Mouse (Mus musculus) forebrain, embryonic 13.5 days (tissue): ENCODE data around the gene Gm7233. TPM values are rescaled to one million over a fixed set of nuclear protein-coding genes. Genes with fewer than 3 reads are reported as not detected.
"Not testable (repeated sequence)": the region's sequence is repeated elsewhere in the genome, so short reads cannot be mapped to it uniquely, and the experiment has no call there.

Experiments
- ATAC-seq: fragments of 200-750 bp; cut with Nextera tagmentation; 2 replicates; pipeline ENCODE4 v1.8.0; 2017
- H3K27ac ChIP-seq: fragments of 300-500 bp; sonication (generic); 2 replicates; pipeline ENCODE4 v1.5.1; 2015; ENCODE audit warnings: inconsistent platforms, mild to moderate bottlenecking, moderate library complexity
- H3K27me3 ChIP-seq: fragments of 300-500 bp; sonication (generic); 2 replicates; pipeline ENCODE4 v1.6.1; 2015; ENCODE audit warnings: mild to moderate bottlenecking, inconsistent platforms
- H3K36me3 ChIP-seq: fragments of 300-500 bp; sonication (generic); 2 replicates; pipeline ENCODE4 v1.6.1; 2015; ENCODE audit warnings: mild to moderate bottlenecking, inconsistent platforms; ENCODE audit not compliant: poor library complexity, severe bottlenecking
- H3K4me1 ChIP-seq: fragments of 300-500 bp; sonication (generic); 2 replicates; pipeline ENCODE4 v1.6.1; 2015; ENCODE audit warnings: inconsistent platforms
- H3K4me2 ChIP-seq: fragments of 300-500 bp; sonication (generic); 2 replicates; pipeline ENCODE4 v1.6.1; 2015; ENCODE audit warnings: inconsistent platforms, mild to moderate bottlenecking, moderate library complexity
- H3K4me3 ChIP-seq: fragments of 300-500 bp; sonication (generic); 2 replicates; pipeline ENCODE4 v1.5.1; 2015; ENCODE audit warnings: mild to moderate bottlenecking, inconsistent platforms
- H3K9ac ChIP-seq: fragments of 300-500 bp; sonication (generic); 2 replicates; pipeline ENCODE4 v1.6.1; 2015; ENCODE audit warnings: mild to moderate bottlenecking, inconsistent platforms
- H3K9me3 ChIP-seq: fragments of 300-500 bp; sonication (generic); replicated peaks from 2 replicates; pipeline ENCODE4 v1.6.1; 2016; ENCODE audit warnings: inconsistent platforms
- WGBS: fragments of 180-500 bp; shearing (Covaris S2); methylation state at CpG from one replicate; pipeline ENCODE4 v1.1.7; 2015; 5-methylcytosine and 5-hydroxymethylcytosine counted together
- polyA plus RNA-seq: library from polyadenylated mRNA; unstranded; fragments of >200 nt; fragmentation: Nextera tagmentation; extraction: Ambion mirVana; gene quantifications from 2 replicates; pipeline ENCODE4 v1.2.1, GENCODE M21; 2015

Gene Gm7233
- not detected in 2 replicates for polyA plus RNA-seq

- not testable (repeated sequence) for H3K4me3 ChIP-seq, H3K9ac ChIP-seq, H3K4me1 ChIP-seq, H3K36me3 ChIP-seq, H3K27me3 ChIP-seq, H3K4me2 ChIP-seq, H3K9me3 ChIP-seq, ATAC-seq, H3K27ac ChIP-seq
- 78% methylated on average over 5 of the region's 5 CpGs for WGBS
Measured at GRCm38 (mm10) chr14:43179567-43179966, at the start of gene Gm7233. Gm7233 (plus strand) TSS chr14:43179867.

GRCm38 (mm10) chr14:43167189-43167588 is 12.5 kb upstream of the Gm7233 start:
- H3K9me3 ChIP-seq, H3K36me3 ChIP-seq, H3K4me1 ChIP-seq, H3K9ac ChIP-seq, H3K4me2 ChIP-seq, H3K27me3 ChIP-seq, ATAC-seq, H3K27ac ChIP-seq, H3K4me3 ChIP-seq: not testable (repeated sequence)
- WGBS, result 71% methylated on average over 4 of the region's 4 CpGs

GRCm38 (mm10) chr14:43167942-43168341 is 11.7 kb upstream of the Gm7233 start:
- H3K27ac ChIP-seq, H3K27me3 ChIP-seq, H3K4me1 ChIP-seq, H3K4me3 ChIP-seq, H3K36me3 ChIP-seq, H3K9me3 ChIP-seq, H3K4me2 ChIP-seq, H3K9ac ChIP-seq, ATAC-seq: not testable (repeated sequence)
- WGBS, result no CpG with 5 or more reads among the region's 10 CpGs

GRCm38 (mm10) chr14:43168573-43169170 is 11.0 kb upstream of the Gm7233 start:
- H3K27ac ChIP-seq, H3K9ac ChIP-seq, H3K4me2 ChIP-seq, H3K27me3 ChIP-seq, ATAC-seq, H3K4me3 ChIP-seq, H3K36me3 ChIP-seq, H3K9me3 ChIP-seq, H3K4me1 ChIP-seq: not testable (repeated sequence)
- WGBS, result 22% methylated on average over 1 of the region's 10 CpGs

- WGBS, result 84% methylated on average over 4 of the region's 4 CpGs
- not testable (repeated sequence) for H3K4me1 ChIP-seq, H3K9me3 ChIP-seq, H3K4me2 ChIP-seq, H3K27ac ChIP-seq, H3K9ac ChIP-seq, ATAC-seq, H3K36me3 ChIP-seq, H3K4me3 ChIP-seq, H3K27me3 ChIP-seq
Measured at GRCm38 (mm10) chr14:43235204-43235603, 55.5 kb downstream of the Gm7233 start, which contains the start of gene Gm8122. Gm8122 (minus strand) TSS chr14:43235304.

Other genes starting within 250 kb of the Gm7233 start
- not detected in 2 replicates for gene Gm8082, start 186.2 kb upstream of the Gm7233 start, polyA plus RNA-seq
- gene Gm10376, start 164.2 kb upstream of the Gm7233 start, polyA plus RNA-seq, result not detected in 2 replicates
- not detected in 2 replicates for gene Gm8094, start 103.2 kb upstream of the Gm7233 start, polyA plus RNA-seq
- not detected in 2 replicates for gene Gm8104, start 79.3 kb upstream of the Gm7233 start, polyA plus RNA-seq
- gene Gm8122, start 55.4 kb downstream of the Gm7233 start, polyA plus RNA-seq, result not detected in 2 replicates
- not detected in 2 replicates for gene Gm8126, start 78.8 kb downstream of the Gm7233 start, polyA plus RNA-seq
- not detected in 2 replicates for gene Gm9732, start 95.2 kb downstream of the Gm7233 start, polyA plus RNA-seq
- gene Gm8127, start 114.0 kb downstream of the Gm7233 start, polyA plus RNA-seq, result not detected in 2 replicates
- not detected in 2 replicates for gene 1700001F09Rik, start 167.9 kb downstream of the Gm7233 start, polyA plus RNA-seq
- not detected in 2 replicates for gene Gm8138, start 236.5 kb downstream of the Gm7233 start, polyA plus RNA-seq